Mouse (Mus musculus) spleen, postnatal 36 days (tissue): ENCODE results near the gene Gm9767.

ENCODE experiments used
- DNase-seq, 2 experiments: peaks; one replicate each; pipeline ENCODE4 v3.0.0; 2022; ENCODE audit warnings: low spot score in 2 of 2, mixed read lengths in 1 of 2

Gm9767 gene

DNA sequence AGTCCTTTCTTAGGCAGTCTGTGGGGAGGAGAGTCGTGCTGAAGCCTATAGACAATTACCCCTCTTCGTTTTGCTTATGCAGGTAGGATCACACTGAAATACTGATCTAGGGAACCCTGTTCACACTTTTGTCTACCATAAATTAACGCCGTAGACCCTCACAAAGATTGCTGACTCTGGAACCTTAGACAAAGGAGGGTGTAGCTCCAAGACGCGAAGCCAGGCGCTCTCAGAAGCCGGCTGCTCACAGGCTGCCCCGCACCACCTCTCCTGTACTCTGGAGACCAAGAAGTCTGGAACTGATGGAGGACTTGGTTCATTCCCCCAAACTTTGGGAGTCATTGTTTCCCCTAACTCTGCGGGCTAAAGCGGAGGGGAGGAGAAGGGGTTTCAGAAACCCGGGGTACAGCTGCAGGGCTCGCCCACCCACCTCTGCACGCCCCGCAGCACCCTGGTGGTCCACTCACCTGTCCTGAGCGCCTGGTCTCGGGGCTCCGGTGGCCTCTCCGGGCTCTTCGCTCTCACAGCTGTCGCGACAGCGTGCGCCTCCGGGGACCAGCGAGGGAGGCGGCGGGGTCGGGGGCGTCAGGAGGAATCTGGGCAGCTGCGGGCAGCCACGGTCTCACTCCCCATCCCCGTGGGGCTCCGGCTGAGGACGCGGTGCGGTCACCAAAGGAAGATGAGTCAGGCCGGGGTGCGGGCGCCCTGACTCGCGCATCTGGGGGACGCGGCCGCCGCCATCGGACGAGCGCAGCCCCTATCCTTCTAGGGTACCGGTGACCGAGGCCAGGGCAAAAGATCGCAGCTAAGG is at the start of gene Gm9767:
Gene Gm9767, plus strand, starts transcription at position 585 of the 811 bp plus-strand sequence.
- DNase-seq: no peak

DNA sequence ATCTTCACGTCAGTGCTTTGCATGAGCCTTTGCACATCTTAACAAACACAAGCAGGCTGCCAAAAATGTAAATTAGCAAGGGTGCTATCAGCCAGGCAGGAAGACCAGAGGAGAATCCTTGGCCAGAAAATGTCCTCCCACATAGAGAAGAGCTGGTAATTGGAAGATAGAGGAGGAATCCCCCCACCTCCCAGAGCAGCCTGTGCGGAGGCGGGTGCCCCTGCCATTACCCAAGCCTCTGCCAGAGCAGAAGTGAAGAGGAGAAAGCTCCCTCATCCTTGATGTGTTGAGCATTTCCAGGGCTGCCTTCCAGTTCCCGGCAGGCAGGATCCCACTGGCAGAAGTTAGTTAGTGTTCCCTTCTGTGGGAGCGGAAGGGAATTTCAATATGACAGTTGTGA is 43.1 kb upstream of the Gm9767 start:
- DNase-seq: no peak

DNA sequence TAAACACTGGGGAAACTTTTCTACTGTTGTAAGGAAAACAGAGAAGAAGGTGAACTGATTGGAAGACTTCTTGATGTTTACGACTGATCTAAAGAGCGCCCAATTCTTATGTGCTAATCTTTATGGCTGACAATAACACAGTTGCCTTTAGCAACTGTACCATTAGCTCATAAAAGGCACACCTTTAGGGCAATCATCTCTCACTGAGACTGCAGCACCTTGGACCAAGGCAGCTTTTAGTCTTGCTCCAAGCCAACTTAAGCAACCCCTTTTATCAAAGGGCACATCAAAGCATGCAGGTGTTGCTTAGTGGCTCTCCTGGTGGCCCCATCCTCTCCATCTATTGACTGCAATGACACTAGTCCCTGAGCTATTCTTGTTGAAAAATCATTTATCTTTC is 26.9 kb upstream of the Gm9767 start:
- no peak for DNase-seq

DNA sequence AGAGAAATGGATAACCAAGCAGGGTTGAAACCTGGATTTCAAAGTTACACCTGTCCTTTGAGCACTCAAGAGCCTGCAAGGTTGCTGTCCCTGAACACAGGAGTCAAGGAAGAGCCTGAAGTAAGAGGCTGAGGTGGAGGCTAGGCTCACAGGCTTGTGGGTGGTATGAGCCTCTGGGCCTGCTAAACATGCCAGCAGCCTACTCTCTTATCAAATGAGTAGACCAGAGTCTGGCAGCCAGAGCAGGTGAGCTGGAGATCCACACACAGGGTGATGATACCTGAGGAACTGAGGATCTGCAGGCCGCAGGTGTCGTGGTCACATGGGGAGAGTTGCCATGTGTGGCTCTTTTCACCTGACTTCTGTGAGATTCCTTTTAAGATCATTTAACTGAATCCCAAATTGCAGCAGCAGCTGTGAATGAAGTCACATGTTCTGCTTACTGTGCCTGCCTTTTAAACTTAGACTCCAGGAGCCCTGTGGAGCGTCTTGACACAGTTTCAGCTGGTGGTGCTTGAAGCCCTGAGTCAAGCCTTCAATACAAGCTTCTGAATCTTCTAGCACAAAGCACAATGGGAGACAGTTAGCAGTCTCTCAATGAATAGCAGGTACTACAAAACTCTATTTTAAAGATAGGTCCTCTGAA is 18.3 kb upstream of the Gm9767 start:
- DNase-seq: no peak

DNA sequence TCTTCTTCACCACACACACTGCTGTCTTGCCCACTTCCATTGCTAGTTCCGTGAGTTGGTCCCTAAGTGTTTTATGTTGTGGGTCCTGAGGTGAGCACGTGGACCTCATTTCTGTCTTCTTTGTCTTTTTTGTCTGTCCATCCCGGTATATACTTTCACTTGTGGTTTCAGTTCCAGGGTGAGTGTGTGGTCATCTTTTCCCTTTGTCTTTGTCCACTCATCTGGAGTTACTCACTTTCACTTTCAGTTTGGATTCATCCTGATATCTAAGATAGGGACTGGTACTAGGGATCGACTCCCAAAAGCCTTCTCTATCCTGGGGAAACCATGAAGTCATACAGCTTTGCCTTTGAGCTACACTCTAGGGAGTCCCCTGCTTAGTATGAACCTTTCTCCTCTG is 15.0 kb upstream of the Gm9767 start:
- no peak for DNase-seq

DNA sequence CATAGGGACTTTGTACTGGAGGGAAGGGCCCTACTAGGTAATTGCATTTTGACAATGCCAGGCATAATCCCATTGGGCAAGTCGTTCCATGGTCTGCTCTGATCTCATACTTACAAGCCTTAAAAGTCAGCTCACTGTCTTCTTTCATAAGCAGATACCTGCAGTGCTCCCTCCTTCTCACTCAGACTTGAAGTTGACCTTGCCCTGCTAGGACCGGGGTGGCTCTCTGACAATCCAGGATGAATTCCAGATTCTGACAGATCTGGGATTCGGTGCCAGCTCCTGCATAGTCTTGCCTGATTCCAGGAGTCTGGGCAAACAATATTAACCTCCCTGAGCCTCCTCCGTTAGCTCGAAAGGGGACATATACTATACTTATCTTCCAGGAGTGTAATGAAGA is 6.1 kb upstream of the Gm9767 start:
- DNase-seq: no peak

DNA sequence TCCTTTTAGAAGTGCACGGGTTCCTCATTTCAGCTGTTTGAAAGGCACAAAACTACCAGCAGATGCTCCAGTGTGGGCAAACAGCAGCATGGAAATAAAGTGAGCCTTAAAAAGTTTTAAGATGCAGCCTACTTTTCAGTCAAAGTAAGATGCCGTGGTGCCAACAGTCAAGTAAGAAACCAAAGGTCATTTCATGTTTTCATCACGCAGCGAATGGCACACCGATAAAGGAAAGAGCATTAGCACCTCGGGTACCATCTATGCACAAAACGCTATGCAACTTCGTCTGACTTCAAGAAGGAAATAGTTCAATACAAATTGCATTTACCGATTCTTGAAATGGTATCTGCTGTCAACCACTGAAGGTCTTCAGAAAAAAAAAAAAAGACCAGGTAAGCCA is 1.1 kb upstream of the Gm9767 start:
- no peak for DNase-seq

DNA sequence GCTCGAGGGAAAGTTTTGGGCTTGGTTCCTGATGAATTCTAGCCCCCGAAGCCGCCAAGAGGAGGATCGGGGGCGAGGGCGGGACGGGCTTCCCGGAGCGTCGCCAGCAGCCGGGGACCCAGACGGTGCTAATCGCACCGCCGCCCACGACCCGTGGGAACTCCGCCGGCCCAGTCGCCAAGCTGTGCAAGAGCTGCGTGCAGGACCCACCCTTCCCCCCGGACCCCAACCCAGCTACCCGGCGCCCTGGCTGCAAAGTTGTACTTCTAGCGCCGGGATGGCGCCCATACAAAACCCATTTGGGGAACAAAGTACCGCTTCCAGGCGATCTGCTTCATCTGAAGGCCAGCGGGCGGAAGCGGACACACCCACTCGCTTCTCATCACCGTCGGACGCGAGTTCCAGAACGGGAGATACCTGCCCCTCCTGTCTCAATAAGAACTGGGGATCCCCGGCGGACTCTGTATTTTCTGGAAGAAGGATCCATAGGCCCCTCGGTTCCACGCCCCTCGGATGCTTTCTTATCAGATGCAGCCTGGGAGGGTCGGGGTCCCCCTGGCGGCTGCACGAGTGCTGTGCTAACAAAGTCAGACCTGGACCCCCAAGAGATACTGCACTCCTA is 577 bp downstream of the Gm9767 start, which contains the start of gene Tmem200a:
Gene Tmem200a, minus strand, starts transcription at position 532 of the 622 bp plus-strand sequence.
- DNase-seq: no peak

DNA sequence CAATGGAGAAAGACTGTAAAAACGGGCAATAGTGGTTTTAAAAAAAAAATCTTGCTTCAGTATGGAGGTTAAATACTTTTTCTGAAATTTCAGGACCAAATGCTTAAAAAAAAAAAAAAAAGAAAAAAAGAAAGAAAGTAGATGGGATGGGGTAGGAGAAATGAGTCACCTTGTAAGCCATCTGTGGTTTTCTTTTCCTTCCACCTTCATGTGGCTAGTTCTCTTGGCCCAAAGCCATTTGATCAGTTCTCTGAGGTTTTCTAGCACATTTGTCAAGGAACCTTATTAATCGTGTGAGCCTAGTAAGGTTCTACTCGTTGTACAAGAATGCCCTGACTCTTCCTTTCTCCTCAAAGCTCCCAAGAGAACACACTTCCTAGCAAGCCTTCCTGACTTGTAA is 1.6 kb downstream of the Gm9767 start:
- DNase-seq: no peak

DNA sequence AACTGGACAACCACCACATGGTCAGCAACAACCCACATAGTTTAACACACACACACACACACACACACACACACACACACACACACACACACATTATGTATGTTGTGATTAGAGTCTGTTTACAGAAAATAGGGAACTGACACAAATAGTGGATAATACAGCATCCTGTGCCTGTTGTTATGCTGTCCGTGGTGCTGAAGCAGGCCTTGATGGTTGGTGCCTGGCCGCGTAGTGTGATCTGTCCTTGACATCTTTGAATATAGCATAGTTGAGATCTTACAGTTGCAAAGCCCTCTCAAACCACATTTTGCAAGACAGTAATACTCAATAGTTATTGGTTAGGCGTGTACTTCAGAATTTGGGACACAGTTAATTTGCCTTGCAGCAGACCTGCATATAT is 4.0 kb downstream of the Gm9767 start:
- DNase-seq: no peak

DNA sequence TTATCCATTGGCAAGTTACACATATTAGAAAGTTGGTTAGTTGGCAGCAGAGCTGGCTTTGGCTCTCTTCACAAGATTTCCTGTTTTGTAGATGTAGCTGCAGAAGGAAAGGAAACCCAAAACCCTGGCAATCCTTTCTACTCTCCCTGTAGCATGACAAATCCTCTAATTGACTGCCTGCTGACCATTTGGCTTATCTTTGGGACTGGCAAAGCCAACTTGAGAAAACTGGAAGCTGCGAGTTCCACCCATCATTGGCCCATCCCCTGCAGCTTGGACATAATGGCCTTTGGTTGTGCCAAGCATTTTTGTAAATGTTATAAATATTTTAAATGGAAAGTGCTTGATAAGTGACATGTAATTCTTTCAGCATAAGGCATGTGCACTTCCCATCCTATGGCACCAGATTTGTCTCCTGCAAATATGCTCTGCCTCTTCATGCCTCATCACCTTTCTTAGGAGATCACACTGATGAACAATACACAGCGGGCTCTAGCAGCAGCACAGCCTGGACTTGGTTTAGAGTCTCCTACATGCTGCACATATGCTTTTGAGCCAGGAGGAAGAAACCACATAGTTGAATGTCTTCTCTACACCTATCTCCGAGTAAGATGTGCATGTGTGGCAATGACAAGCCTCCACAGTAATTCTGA is 25.4 kb downstream of the Gm9767 start:
- no peak for DNase-seq

DNA sequence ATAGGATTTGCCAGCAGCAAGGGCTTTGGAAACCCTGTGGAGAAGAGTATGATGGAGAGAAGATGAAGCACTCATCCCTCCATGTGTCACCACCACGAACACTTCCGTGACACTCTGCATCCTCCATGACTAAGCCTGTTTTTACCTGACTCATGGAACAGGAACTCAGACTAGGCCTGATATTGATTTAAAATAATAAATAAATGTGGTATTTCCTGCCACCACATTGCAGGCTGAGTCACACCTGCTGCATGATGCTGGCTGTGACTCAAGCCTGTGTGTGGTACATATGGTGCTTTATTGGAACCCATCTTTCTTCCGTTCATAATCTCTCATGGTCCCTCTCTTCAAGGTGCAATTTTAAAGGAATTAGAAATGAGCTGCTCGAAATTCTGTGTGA is 36.4 kb downstream of the Gm9767 start:
- no peak for DNase-seq

DNA sequence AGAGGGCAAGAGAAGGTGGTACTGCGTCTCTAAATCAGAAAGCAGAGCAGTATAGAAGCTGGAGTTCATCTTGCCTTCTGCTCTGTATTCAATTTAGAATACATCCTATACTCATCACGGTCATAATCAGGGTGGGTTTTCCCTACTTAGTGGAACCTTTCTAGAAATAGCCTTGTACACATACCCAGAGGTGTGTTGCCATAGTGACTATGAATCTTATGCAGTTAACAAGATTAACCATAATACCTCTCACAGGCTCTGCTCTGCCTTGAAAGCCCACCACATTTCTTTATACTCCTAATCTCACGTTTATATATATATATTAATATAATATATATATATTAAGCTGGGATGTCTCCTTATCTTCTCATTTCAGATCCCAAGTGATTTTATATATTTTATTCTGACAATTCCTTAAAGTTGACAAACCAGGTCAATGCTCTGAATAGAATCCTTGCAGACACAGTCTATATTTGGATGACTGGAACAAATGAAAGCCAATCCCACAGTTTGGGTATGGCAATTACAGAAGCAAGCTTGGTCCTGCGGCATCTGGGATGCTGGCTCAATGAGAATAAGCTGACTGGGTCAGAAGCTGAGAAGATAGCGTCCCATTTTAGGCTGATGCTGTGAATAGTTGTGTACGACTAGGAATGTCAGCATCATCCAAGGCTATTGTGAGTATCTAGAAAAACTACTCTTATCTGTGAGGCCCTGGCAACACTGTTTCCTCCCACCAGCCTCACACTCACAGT is 41.2 kb downstream of the Gm9767 start:
- no peak for DNase-seq

DNA sequence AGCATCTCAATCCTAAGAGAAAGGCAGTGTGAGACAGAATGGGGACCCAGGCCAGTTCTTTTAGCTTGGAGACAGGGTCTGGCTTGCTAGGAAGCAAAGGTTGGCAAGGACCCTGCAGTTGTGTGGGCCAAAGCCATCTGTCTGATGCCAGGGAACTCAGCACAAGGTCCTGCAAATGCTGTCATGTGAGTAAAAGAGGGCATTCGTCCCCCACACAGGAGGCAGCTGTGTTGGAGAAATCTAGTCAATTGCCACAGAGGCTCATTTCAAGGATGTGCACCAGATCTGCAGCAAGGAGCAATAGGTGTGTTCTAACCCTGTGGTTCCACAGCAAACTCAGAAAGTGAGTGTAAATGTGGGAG is 41.7 kb downstream of the Gm9767 start:
- DNase-seq: no peak
